ENCODE assay signal across 8 mouse cellular contexts in the genomic region with DNA sequence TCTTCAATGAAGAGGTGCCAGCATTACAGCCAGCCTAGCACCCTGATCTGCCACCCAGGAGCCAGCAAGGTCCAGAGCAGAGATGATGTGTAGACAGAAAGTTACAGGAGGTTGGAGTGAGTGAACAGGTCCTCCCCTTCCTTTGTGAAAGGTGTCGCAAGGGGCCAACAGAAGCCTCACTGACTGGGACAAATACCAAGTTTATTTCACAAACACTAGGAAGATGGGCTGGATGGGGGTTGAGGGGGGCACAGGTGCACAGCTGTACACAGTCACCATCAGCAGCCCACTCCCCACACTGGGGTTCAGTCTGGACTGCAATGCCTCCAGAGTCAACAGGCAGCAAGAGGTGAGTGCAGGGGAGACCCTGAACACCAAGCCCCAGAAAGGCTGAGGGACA. TPM values are rescaled to one million over a fixed set of nuclear protein-coding genes. Genes with fewer than 3 reads are reported as not detected.
A peak's percentile ranks its signal among the peaks of the same experiment; 100 is the strongest.
DNase-seq lines count a peak whose midpoint lies in the region; ATAC-seq lines count a peak whose summit lies in the region.

No protein-coding gene starts in this region.

- H3K9me3 ChIP-seq in hindbrain, embryonic 10.5 days: no peaks in the 10 kb centered on the region
- no peaks in the 10 kb centered on the region for H3K9me3 ChIP-seq in hindbrain, embryonic 11.5 days (ENCODE audit: control insufficient read depth, low read length)
- no peaks in the 10 kb centered on the region for H3K9me3 ChIP-seq in embryonic facial prominence, embryonic 13.5 days
- H3K9me3 ChIP-seq in hindbrain, embryonic 16.5 days (ENCODE audit: control insufficient read depth, low read length): no peaks in the 10 kb centered on the region
- no peaks in the 10 kb centered on the region for H3K9me3 ChIP-seq in midbrain, embryonic 16.5 days (replicated peaks; ENCODE audit: control insufficient read depth, low read length, poor library complexity, severe bottlenecking)

- no peak for ATAC-seq in hindbrain, embryonic 11.5 days (ENCODE audit: low FRiP score)
- ATAC-seq in embryonic facial prominence, embryonic 13.5 days (ENCODE audit: insufficient number of reproducible peaks, insufficient read depth, low FRiP score, low TSS enrichment, low read depth): no peak
- ATAC-seq in hindbrain, embryonic 16.5 days: no peak
- no peak for ATAC-seq in midbrain, embryonic 16.5 days

- no peak overlapping the region for H3K9ac ChIP-seq in hindbrain, embryonic 11.5 days (ENCODE audit: low read depth, low read length)
- H3K9ac ChIP-seq in embryonic facial prominence, embryonic 13.5 days: peak overlapping the region; percentile 88
- H3K9ac ChIP-seq in hindbrain, embryonic 16.5 days (ENCODE audit: low read depth, low read length): peak overlapping the region; percentile 97; the same call in 1 of the 2 replicates
- no peak overlapping the region for H3K9ac ChIP-seq in midbrain, embryonic 16.5 days (ENCODE audit: low read depth, low read length)

- peak overlapping the region; percentile 96; the same call in 1 of the 2 replicates for H3K27ac ChIP-seq in hindbrain, embryonic 10.5 days
- H3K27ac ChIP-seq in hindbrain, embryonic 11.5 days (ENCODE audit: low read depth, low read length): no peak overlapping the region
- no peak overlapping the region for H3K27ac ChIP-seq in embryonic facial prominence, embryonic 13.5 days
- no peak overlapping the region for H3K27ac ChIP-seq in hindbrain, embryonic 16.5 days (ENCODE audit: low read depth, low read length)
- H3K27ac ChIP-seq in midbrain, embryonic 16.5 days (ENCODE audit: low read length): no peak overlapping the region

- peaks cover 60% of the 10 kb centered on the region for H3K4me1 ChIP-seq in hindbrain, embryonic 10.5 days (replicated peaks)
- H3K4me1 ChIP-seq in hindbrain, embryonic 11.5 days (replicated peaks; ENCODE audit: control insufficient read depth, insufficient read depth, low read length): peaks cover 8% of the 10 kb centered on the region; the same call in 1 of the 2 replicates
- peaks cover 39% of the 10 kb centered on the region for H3K4me1 ChIP-seq in embryonic facial prominence, embryonic 13.5 days
- H3K4me1 ChIP-seq in hindbrain, embryonic 16.5 days (ENCODE audit: control insufficient read depth, insufficient read depth, low read depth, low read length): peaks cover 42% of the 10 kb centered on the region
- H3K4me1 ChIP-seq in midbrain, embryonic 16.5 days (ENCODE audit: control insufficient read depth, insufficient read depth, low read length): peaks cover 52% of the 10 kb centered on the region

- 89% methylated on average over 1 of the region's 1 CpGs for WGBS in hindbrain, embryonic 10.5 days
- 100% methylated on average over 1 of the region's 1 CpGs for WGBS in hindbrain, embryonic 11.5 days
- 100% methylated on average over 1 of the region's 1 CpGs for WGBS in embryonic facial prominence, embryonic 13.5 days
- WGBS in hindbrain, embryonic 16.5 days: 85% methylated on average over 1 of the region's 1 CpGs
- 93% methylated on average over 1 of the region's 1 CpGs for WGBS in midbrain, embryonic 16.5 days

- H3K4me3 ChIP-seq in hindbrain, embryonic 10.5 days: peak overlapping the region; percentile 87
- no peak overlapping the region for H3K4me3 ChIP-seq in hindbrain, embryonic 11.5 days (ENCODE audit: low read depth, low read length)
- peak overlapping the region; percentile 81 for H3K4me3 ChIP-seq in embryonic facial prominence, embryonic 13.5 days
- peak overlapping the region; percentile 84 for H3K4me3 ChIP-seq in hindbrain, embryonic 16.5 days (ENCODE audit: low read length)
- H3K4me3 ChIP-seq in midbrain, embryonic 16.5 days (ENCODE audit: low read depth, low read length): peak overlapping the region; percentile 82

- no peaks in the 10 kb centered on the region for H3K27me3 ChIP-seq in hindbrain, embryonic 10.5 days (ENCODE audit: insufficient read depth, poor library complexity, severe bottlenecking)
- no peaks in the 10 kb centered on the region for H3K27me3 ChIP-seq in hindbrain, embryonic 11.5 days (ENCODE audit: control insufficient read depth, insufficient read depth, low read length)
- H3K27me3 ChIP-seq in embryonic facial prominence, embryonic 13.5 days: no peaks in the 10 kb centered on the region
- no peaks in the 10 kb centered on the region for H3K27me3 ChIP-seq in hindbrain, embryonic 16.5 days (replicated peaks; ENCODE audit: control insufficient read depth, insufficient read depth, low read length)
- H3K27me3 ChIP-seq in midbrain, embryonic 16.5 days (ENCODE audit: control insufficient read depth, insufficient read depth, low read depth, low read length): no peaks in the 10 kb centered on the region

- DNase-seq in hindbrain, embryonic 10.5 days (ENCODE audit: low spot score): no peak
- DNase-seq in hindbrain, embryonic 11.5 days (ENCODE audit: low spot score): no peak
- no peak for DNase-seq in adrenal gland, postnatal 10 days
- DNase-seq in cerebellum, postnatal 14 days: no peak
- DNase-seq in ovary, adult 18-20 months (ENCODE audit: low spot score): no peak

- H3K36me3 ChIP-seq in hindbrain, embryonic 10.5 days: peaks cover 52% of the 10 kb centered on the region
- H3K36me3 ChIP-seq in hindbrain, embryonic 11.5 days (ENCODE audit: control insufficient read depth, insufficient read depth, low read length): peaks cover under 1% of the 10 kb centered on the region; the same call in 1 of the 2 replicates
- peaks cover 41% of the 10 kb centered on the region for H3K36me3 ChIP-seq in embryonic facial prominence, embryonic 13.5 days
- H3K36me3 ChIP-seq in hindbrain, embryonic 16.5 days (ENCODE audit: control insufficient read depth, insufficient read depth, low read length): peaks cover 9% of the 10 kb centered on the region
- peaks cover 8% of the 10 kb centered on the region for H3K36me3 ChIP-seq in midbrain, embryonic 16.5 days (ENCODE audit: control insufficient read depth, insufficient read depth, low read length)

- H3K4me2 ChIP-seq in hindbrain, embryonic 11.5 days (replicated peaks; ENCODE audit: low read depth, low read length): no peak overlapping the region
- H3K4me2 ChIP-seq in embryonic facial prominence, embryonic 13.5 days: peak overlapping the region; percentile 76
- peak overlapping the region; percentile 87 for H3K4me2 ChIP-seq in hindbrain, embryonic 16.5 days (ENCODE audit: low read length)
- peak overlapping the region; percentile 81 for H3K4me2 ChIP-seq in midbrain, embryonic 16.5 days (ENCODE audit: low read length)

RNA-seq across cellular contexts. Expression of gene B4galt2, which starts 0.9 kb away (rescaled TPM):
- polyA plus RNA-seq in hindbrain, embryonic 10.5 days (2016; fragmentation: Nextera tagmentation; extraction: Ambion mirVana): 22.7 and 31.7 TPM in 2 replicates
- 27.3 and 27.9 TPM in 2 replicates for polyA plus RNA-seq in hindbrain, embryonic 11.5 days (2014; fragmentation: Nextera tagmentation; extraction: Ambion mirVana)
- 33.8 and 38.7 TPM in 2 replicates for polyA plus RNA-seq in embryonic facial prominence, embryonic 13.5 days (2015; fragmentation: Nextera tagmentation; extraction: Ambion mirVana)
- polyA plus RNA-seq in hindbrain, embryonic 16.5 days (2015; fragmentation: Nextera tagmentation; extraction: Ambion mirVana): 64.4 and 65.6 TPM in 2 replicates
- polyA plus RNA-seq in midbrain, embryonic 16.5 days (2015; fragmentation: Nextera tagmentation; extraction: Ambion mirVana): 58.8 and 65.5 TPM in 2 replicates
- 10 to 100 TPM; 14.2 to 17.7 TPM for total RNA-seq in adrenal gland, postnatal 10 days (2021)

RNA-seq across cellular contexts. Expression of gene Atp6v0b, which starts 3.0 kb away (rescaled TPM):
- polyA plus RNA-seq in hindbrain, embryonic 10.5 days (2016; fragmentation: Nextera tagmentation; extraction: Ambion mirVana): 208 and 263 TPM in 2 replicates
- polyA plus RNA-seq in hindbrain, embryonic 11.5 days (2014; fragmentation: Nextera tagmentation; extraction: Ambion mirVana): 233 and 246 TPM in 2 replicates
- 183 and 186 TPM in 2 replicates for polyA plus RNA-seq in embryonic facial prominence, embryonic 13.5 days (2015; fragmentation: Nextera tagmentation; extraction: Ambion mirVana)
- 631 and 701 TPM in 2 replicates for polyA plus RNA-seq in hindbrain, embryonic 16.5 days (2015; fragmentation: Nextera tagmentation; extraction: Ambion mirVana)
- polyA plus RNA-seq in midbrain, embryonic 16.5 days (2015; fragmentation: Nextera tagmentation; extraction: Ambion mirVana): 581 and 673 TPM in 2 replicates
- 100 to 1,000 TPM; 145 to 149 TPM for total RNA-seq in adrenal gland, postnatal 10 days (2021)

RNA-seq across cellular contexts. Expression of gene Dph2, which starts 7.7 kb away (rescaled TPM):
- 27.1 and 27.5 TPM in 2 replicates for polyA plus RNA-seq in hindbrain, embryonic 10.5 days (2016; fragmentation: Nextera tagmentation; extraction: Ambion mirVana)
- 21.0 and 26.8 TPM in 2 replicates for polyA plus RNA-seq in hindbrain, embryonic 11.5 days (2014; fragmentation: Nextera tagmentation; extraction: Ambion mirVana)
- 19.2 and 20.2 TPM in 2 replicates for polyA plus RNA-seq in embryonic facial prominence, embryonic 13.5 days (2015; fragmentation: Nextera tagmentation; extraction: Ambion mirVana)
- 21.8 and 24.0 TPM in 2 replicates for polyA plus RNA-seq in hindbrain, embryonic 16.5 days (2015; fragmentation: Nextera tagmentation; extraction: Ambion mirVana)
- polyA plus RNA-seq in midbrain, embryonic 16.5 days (2015; fragmentation: Nextera tagmentation; extraction: Ambion mirVana): 21.2 and 23.1 TPM in 2 replicates
- 1 to 10 TPM; 5.6 to 7.0 TPM for total RNA-seq in adrenal gland, postnatal 10 days (2021)

RNA-seq across cellular contexts. Expression of gene Ccdc24, which starts 11.8 kb away (rescaled TPM):
- 2.0 and 2.4 TPM in 2 replicates for polyA plus RNA-seq in hindbrain, embryonic 10.5 days (2016; fragmentation: Nextera tagmentation; extraction: Ambion mirVana)
- polyA plus RNA-seq in hindbrain, embryonic 11.5 days (2014; fragmentation: Nextera tagmentation; extraction: Ambion mirVana): 1.7 and 1.8 TPM in 2 replicates
- polyA plus RNA-seq in embryonic facial prominence, embryonic 13.5 days (2015; fragmentation: Nextera tagmentation; extraction: Ambion mirVana): 1.9 and 2.3 TPM in 2 replicates
- 2.1 and 2.2 TPM in 2 replicates for polyA plus RNA-seq in hindbrain, embryonic 16.5 days (2015; fragmentation: Nextera tagmentation; extraction: Ambion mirVana)
- polyA plus RNA-seq in midbrain, embryonic 16.5 days (2015; fragmentation: Nextera tagmentation; extraction: Ambion mirVana): 2.3 and 2.4 TPM in 2 replicates
- total RNA-seq in adrenal gland, postnatal 10 days (2021): under 1 TPM; 0.64 to 0.78 TPM

RNA-seq across cellular contexts. Expression of gene Ipo13, which starts 30.7 kb away (rescaled TPM):
- 71.1 and 79.5 TPM in 2 replicates for polyA plus RNA-seq in hindbrain, embryonic 10.5 days (2016; fragmentation: Nextera tagmentation; extraction: Ambion mirVana)
- polyA plus RNA-seq in hindbrain, embryonic 11.5 days (2014; fragmentation: Nextera tagmentation; extraction: Ambion mirVana): 43.8 and 54.5 TPM in 2 replicates
- 46.0 and 47.3 TPM in 2 replicates for polyA plus RNA-seq in embryonic facial prominence, embryonic 13.5 days (2015; fragmentation: Nextera tagmentation; extraction: Ambion mirVana)
- polyA plus RNA-seq in hindbrain, embryonic 16.5 days (2015; fragmentation: Nextera tagmentation; extraction: Ambion mirVana): 63.1 and 76.2 TPM in 2 replicates
- polyA plus RNA-seq in midbrain, embryonic 16.5 days (2015; fragmentation: Nextera tagmentation; extraction: Ambion mirVana): 66.9 and 69.5 TPM in 2 replicates
- total RNA-seq in adrenal gland, postnatal 10 days (2021): 10 to 100 TPM; 39.0 to 55.1 TPM

Comparison
In these comparisons a context has a peak if more than half of its experiments do, and no peak if none do; other contexts are left out.
1. H3K9ac ChIP-seq: peak in embryonic facial prominence, embryonic 13.5 days (single experiment) and hindbrain, embryonic 16.5 days (single experiment); none in hindbrain, embryonic 11.5 days (single experiment) and midbrain, embryonic 16.5 days (single experiment).